Mouse (Mus musculus): Measurements from ENCODE around the gene Nuak1. TPM values are rescaled to one million over a fixed set of nuclear protein-coding genes. Genes with fewer than 3 reads are reported as not detected.

Nuak1 gene
- polyA plus RNA-seq, 1 experiment, result not detected

DNA sequence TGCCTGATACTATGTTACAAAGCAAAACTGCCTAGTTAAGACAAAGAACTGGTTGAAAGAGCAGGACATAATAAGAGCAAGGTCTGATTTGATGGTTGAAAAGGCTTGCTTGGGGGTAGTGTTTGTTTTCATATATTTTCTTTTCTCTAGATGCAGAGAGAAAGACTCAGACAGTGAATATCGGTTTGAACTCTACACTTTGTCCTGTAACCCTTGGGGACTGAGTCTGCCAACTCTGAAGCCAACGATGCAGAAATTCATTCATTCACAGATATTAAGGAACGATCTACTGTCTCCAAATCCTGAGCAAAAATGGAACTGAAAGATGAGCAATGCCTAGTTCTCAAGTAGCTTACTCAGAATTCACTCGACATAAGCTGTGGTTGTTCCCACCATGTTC lies 39.7 kb upstream of the Nuak1 start:
- TF ChIP-seq CTCF (IDR thresholded peaks at IDR 0.05; ENCODE audit: insufficient read depth, low read depth, low read length), result no peak
- TF ChIP-seq POLR2A (IDR thresholded peaks at IDR 0.05; ENCODE audit: insufficient read depth, low read depth, low read length), result no peak
- 50% methylated on average over 4 of the region's 4 CpGs for WGBS

DNA sequence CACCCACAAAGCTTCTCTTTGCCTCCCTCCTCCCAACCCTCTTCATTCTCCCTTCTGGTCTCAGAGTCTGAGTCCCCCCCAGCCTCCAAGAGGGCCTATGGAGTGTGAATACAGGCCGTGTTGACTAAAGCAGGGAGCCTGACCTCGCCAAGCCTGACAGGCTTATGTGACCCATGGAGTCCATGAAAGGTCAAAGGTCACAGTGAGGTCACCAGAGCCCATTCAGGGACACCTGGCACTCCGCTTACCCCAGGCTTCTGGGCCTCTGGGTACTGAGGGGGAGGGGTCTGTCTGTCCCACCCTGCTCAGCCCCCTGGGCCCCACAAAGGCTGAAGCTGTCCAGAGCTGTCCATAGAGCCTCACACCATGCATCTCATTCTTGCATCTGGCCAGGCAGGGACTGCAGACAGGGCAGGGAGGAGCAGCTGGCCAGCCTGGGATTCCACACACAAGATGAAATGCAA lies 37.2 kb upstream of the Nuak1 start:
- no peak overlapping the region for H3K27ac ChIP-seq (ENCODE audit: insufficient read depth, low read depth, low read length)
- no peaks in the 10 kb centered on the region; the same call in 1 of the 2 replicates for H3K4me1 ChIP-seq (ENCODE audit: control insufficient read depth, insufficient read depth, low read length)
- WGBS, result 62% methylated on average over 3 of the region's 3 CpGs
- no peak for TF ChIP-seq CTCF (IDR thresholded peaks at IDR 0.05; ENCODE audit: insufficient read depth, low read depth, low read length)
- no peak for TF ChIP-seq POLR2A (IDR thresholded peaks at IDR 0.05; ENCODE audit: insufficient read depth, low read depth, low read length)
- H3K4me3 ChIP-seq (ENCODE audit: insufficient read depth, low read depth, low read length), result no peak overlapping the region

More for the DNA sequence above, 39.7 kb upstream of the Nuak1 start:
- Histone ChIP-seq H3K4me1 (ENCODE audit: control insufficient read depth, insufficient read depth, low read length) (no peaks in the 10 kb centered on the region; the same call in 1 of the 2 replicates), H3K27ac (ENCODE audit: insufficient read depth, low read depth, low read length) (no peak overlapping the region), H3K4me3 (ENCODE audit: insufficient read depth, low read depth, low read length) (no peak overlapping the region)

DNA sequence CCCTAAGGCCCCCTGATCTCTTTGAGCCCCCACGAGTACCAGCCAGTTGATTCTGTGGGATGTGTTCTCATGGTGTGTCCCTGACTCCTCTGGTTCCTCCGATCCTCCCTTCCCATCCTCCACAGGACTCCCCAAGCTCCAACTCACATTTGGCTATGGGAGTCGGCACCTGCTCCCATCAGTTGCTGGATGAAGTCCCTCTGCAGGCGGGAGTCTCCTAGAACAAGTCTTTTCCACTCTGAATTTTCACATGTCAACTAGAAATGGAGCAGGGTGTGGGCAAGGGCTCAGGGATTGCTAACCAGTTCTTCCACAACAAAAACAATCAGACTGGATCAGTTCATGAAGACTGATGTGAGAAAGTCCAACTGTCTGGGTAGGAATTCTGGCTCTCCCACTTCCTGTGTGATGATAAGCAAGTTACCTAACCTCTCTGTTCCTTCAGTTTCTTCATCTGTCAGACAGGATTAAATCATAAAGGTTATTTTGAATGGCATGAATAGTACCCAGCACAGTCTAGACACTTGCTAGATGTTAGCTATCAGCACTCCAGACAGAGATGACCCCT lies 36.7 kb upstream of the Nuak1 start:
- H3K4me1 ChIP-seq (ENCODE audit: control insufficient read depth, insufficient read depth, low read length), result no peaks in the 10 kb centered on the region; the same call in 1 of the 2 replicates
- no peak for TF ChIP-seq POLR2A (IDR thresholded peaks at IDR 0.05; ENCODE audit: insufficient read depth, low read depth, low read length)
- no peak overlapping the region for H3K27ac ChIP-seq (ENCODE audit: insufficient read depth, low read depth, low read length)
- H3K4me3 ChIP-seq (ENCODE audit: insufficient read depth, low read depth, low read length), result no peak overlapping the region
- WGBS, result 78% methylated on average over 4 of the region's 4 CpGs

DNA sequence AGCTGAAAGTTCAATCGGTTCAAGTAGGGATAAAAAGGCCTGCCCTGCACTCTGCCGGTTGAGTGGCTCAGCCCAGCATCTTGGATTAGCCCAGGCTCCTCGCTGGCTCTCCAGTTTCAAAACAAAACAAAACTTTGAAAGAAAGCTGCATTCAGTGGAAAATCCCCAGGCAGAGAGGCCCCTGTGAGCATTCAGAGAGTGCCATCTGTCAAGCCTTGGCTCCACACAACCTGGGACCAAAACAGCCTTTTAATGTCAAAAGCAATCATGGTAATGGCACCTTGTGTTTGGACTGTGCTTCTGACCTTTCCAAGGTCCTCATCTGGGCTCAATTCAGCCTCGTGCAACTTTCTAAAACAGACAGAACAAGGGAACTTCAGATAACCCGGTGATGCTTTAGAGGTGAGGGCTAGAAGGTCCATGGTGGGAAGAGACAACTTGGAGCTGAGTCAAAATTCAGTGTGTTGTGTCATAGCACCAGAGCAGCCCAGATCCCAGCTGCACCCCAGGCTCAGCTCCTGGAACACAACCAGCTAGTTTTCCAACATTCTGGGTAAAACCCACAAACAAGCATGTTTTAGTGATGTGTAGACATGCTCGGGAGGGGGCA lies 27.3 kb upstream of the Nuak1 start:
- TF ChIP-seq CTCF (IDR thresholded peaks at IDR 0.05; ENCODE audit: insufficient read depth, low read depth, low read length) (no peak), POLR2A (IDR thresholded peaks at IDR 0.05; ENCODE audit: insufficient read depth, low read depth, low read length) (no peak)
- H3K4me3 ChIP-seq (ENCODE audit: insufficient read depth, low read depth, low read length), result no peak overlapping the region
- H3K27ac ChIP-seq (ENCODE audit: insufficient read depth, low read depth, low read length), result no peak overlapping the region
- H3K4me1 ChIP-seq (ENCODE audit: control insufficient read depth, insufficient read depth, low read length), result no peaks in the 10 kb centered on the region
- 36% methylated on average over 6 of the region's 6 CpGs for WGBS

DNA sequence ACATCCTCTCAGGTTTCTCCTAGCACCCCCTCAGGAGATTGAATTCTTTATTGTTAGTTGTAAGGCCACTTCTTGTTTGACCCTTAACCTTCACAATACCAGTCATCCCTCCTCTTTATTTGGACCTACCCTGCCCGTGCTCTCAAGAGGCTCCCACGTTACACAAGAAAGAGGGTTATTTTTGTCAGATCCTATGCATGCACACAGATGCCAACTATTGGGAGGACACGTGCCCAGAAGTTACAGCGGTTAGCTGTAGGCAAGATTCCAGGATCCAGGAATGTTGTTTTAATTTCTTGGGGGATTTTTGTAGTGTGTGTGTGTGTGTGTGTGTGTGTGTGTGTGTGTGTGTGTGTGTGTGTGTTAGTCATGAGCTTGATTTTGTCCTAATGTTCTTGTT lies 25.1 kb upstream of the Nuak1 start:
- Histone ChIP-seq H3K4me1 (ENCODE audit: control insufficient read depth, insufficient read depth, low read length) (no peaks in the 10 kb centered on the region), H3K4me3 (ENCODE audit: insufficient read depth, low read depth, low read length) (no peak overlapping the region), H3K27ac (ENCODE audit: insufficient read depth, low read depth, low read length) (no peak overlapping the region)
- TF ChIP-seq POLR2A (IDR thresholded peaks at IDR 0.05; ENCODE audit: insufficient read depth, low read depth, low read length), result no peak
- TF ChIP-seq CTCF (IDR thresholded peaks at IDR 0.05; ENCODE audit: insufficient read depth, low read depth, low read length), result no peak
- 51% methylated on average over 4 of the region's 4 CpGs for WGBS

DNA sequence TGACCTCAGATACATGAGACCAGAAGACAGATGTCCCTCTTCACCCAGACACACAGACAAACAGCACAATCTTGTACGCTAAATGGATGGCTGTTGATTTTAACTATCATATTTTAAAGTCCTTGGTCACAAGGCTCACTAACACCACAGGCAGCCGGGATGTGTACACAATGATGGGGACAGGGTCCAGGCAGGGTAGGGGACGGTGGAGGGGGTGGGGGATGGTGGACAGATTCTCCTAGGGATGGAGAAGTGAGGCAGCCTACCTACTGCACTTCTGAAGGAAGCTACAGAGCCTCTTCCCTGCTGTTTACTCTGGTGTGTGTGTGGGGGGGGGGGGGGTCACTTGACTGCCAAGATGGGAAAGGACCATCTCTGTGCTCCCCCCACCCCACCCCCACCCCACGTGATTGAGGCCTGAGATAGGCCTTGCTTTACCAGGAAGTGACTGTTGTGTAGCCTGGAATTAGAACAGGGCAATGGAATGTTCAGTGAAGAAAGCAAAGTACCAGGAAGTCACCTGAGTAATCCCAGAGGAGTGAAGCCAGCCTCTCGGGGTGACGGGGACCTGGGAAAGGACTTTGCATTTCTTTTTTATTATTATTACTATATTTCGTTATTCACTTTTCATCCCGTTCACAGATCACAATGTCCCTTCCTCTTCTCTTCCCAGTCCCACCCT lies 20.2 kb upstream of the Nuak1 start:
- 81% methylated on average over 8 of the region's 8 CpGs for WGBS

DNA sequence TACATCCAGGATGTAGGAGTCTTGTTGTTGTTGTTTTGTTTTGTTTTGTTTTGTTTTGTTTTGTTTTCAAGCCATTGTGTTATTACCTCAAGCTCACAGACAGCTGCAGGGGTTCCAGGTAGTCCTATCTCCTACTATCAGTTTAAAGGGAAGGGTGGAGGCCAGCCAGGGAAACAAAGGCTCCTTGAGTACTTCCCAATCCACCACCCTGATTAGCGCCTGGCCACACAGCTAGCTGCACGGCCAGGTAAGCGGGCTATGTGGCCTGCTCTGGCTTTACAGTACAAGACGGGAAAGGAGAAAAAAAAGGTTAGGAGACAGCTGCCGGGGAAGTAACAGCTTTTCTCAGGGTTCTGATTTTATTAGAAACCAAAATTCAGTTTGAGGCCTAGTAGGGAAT lies 17.7 kb upstream of the Nuak1 start:
- no peak overlapping the region for H3K4me3 ChIP-seq (ENCODE audit: insufficient read depth, low read depth, low read length)
- TF ChIP-seq POLR2A (IDR thresholded peaks at IDR 0.05; ENCODE audit: insufficient read depth, low read depth, low read length) (no peak), CTCF (IDR thresholded peaks at IDR 0.05; ENCODE audit: insufficient read depth, low read depth, low read length) (no peak)
- no peaks in the 10 kb centered on the region for H3K4me1 ChIP-seq (ENCODE audit: control insufficient read depth, insufficient read depth, low read length)
- H3K27ac ChIP-seq (ENCODE audit: insufficient read depth, low read depth, low read length), result no peak overlapping the region
- 94% methylated on average over 5 of the region's 5 CpGs for WGBS

More for the DNA sequence above, 20.2 kb upstream of the Nuak1 start:
- no peak overlapping the region for H3K4me3 ChIP-seq (ENCODE audit: insufficient read depth, low read depth, low read length)
- H3K4me1 ChIP-seq (ENCODE audit: control insufficient read depth, insufficient read depth, low read length), result no peaks in the 10 kb centered on the region
- no peak overlapping the region for H3K27ac ChIP-seq (ENCODE audit: insufficient read depth, low read depth, low read length)
- no peak for TF ChIP-seq POLR2A (IDR thresholded peaks at IDR 0.05; ENCODE audit: insufficient read depth, low read depth, low read length)
- TF ChIP-seq CTCF (IDR thresholded peaks at IDR 0.05; ENCODE audit: insufficient read depth, low read depth, low read length), result no peak

DNA sequence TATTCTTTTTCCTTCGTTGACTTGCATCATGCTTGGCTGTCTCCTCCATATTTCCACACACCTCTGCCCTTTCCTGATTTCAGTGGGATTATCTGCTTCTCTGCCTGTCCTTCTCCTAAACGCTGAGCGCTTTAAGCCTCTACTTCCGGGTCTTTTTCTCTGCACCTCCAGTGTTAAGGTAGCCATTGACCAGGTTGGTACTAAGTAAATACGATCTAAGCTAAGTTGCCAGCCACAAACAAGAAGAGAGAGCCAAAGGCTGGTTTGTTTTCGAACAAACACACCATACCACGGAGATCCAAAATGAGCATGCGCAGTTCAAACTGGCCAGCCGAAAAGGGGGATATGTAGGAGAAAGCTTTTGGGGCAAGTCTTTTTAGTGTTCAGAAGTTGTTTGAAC lies 17.1 kb upstream of the Nuak1 start:
- Histone ChIP-seq H3K4me3 (ENCODE audit: insufficient read depth, low read depth, low read length) (no peak overlapping the region), H3K27ac (ENCODE audit: insufficient read depth, low read depth, low read length) (no peak overlapping the region), H3K4me1 (ENCODE audit: control insufficient read depth, insufficient read depth, low read length) (no peaks in the 10 kb centered on the region)
- no peak for TF ChIP-seq POLR2A (IDR thresholded peaks at IDR 0.05; ENCODE audit: insufficient read depth, low read depth, low read length)
- TF ChIP-seq CTCF (IDR thresholded peaks at IDR 0.05; ENCODE audit: insufficient read depth, low read depth, low read length), result no peak
- WGBS, result 92% methylated on average over 9 of the region's 9 CpGs

DNA sequence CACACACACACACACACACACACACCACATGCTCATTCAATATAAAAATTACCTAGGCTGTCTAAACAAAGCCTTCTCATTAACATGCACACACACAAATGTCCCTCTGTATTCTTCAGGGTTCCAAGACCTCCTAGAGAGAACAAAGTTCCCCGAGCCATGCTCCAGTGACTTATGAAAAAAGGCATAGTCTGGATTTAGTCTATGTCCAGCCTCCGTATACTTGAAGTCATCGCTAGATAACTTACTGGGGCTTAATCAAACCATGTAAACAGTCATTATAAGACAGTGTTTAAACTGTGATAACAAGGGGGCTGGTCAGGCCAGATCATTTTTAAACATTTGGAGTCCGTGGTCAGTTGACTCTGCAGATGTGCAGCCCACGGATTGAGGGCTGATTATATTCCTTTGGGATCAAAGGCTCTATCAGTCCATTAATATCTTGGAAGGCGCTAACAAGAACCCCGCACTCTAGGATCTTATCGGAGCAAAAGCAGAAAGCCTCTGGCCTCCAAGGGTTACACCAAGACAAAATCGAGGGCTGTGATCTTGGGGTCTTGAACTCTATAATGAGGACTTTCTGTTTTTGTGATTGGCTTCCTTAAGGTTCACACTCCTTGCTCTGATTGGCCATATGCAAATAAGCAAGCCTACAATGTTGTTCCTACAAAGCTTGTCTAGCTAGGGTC lies 16.4 kb upstream of the Nuak1 start:
- no peak for TF ChIP-seq CTCF (IDR thresholded peaks at IDR 0.05; ENCODE audit: insufficient read depth, low read depth, low read length)
- TF ChIP-seq POLR2A (IDR thresholded peaks at IDR 0.05; ENCODE audit: insufficient read depth, low read depth, low read length), result no peak
- Histone ChIP-seq H3K4me1 (ENCODE audit: control insufficient read depth, insufficient read depth, low read length) (no peaks in the 10 kb centered on the region), H3K4me3 (ENCODE audit: insufficient read depth, low read depth, low read length) (no peak overlapping the region), H3K27ac (ENCODE audit: insufficient read depth, low read depth, low read length) (no peak overlapping the region)
- WGBS, result 75% methylated on average over 9 of the region's 9 CpGs

Measured in olfactory bulb, adult 2 months (tissue).